Mouse (Mus musculus) heart, adult 2 months (tissue): ENCODE data around the gene Arl3. TPM values are rescaled to one million over a fixed set of nuclear protein-coding genes. Genes with fewer than 3 reads are reported as not detected.

Experiments
- DNase-seq, 2 experiments: peaks; one replicate each; pipeline ENCODE4 v3.0.0; 2021
- H3K27ac ChIP-seq: fragments of 200-600 bp; 2 replicates; pipeline ENCODE4 v1.8.1; 2022
- H3K27me3 ChIP-seq: fragments of 200-500 bp; 2 replicates; pipeline ENCODE4 v1.6.1; 2012; ENCODE audit warnings: mild to moderate bottlenecking, low read length, inconsistent platforms, mixed read lengths; ENCODE audit not compliant: control insufficient read depth, insufficient read depth
- H3K36me3 ChIP-seq: fragments of 200-500 bp; 2 replicates; pipeline ENCODE4 v1.6.1; 2012; ENCODE audit warnings: low read length, inconsistent platforms; ENCODE audit not compliant: control insufficient read depth, insufficient read depth
- H3K4me1 ChIP-seq: fragments of 200-500 bp; 2 replicates; pipeline ENCODE4 v1.6.1; 2011; ENCODE audit warnings: low read length; ENCODE audit not compliant: control insufficient read depth, insufficient read depth
- H3K4me3 ChIP-seq: fragments of 200-600 bp; 2 replicates; pipeline ENCODE4 v1.8.1; 2022
- H3K79me2 ChIP-seq: fragments of 200-500 bp; replicated peaks from 2 replicates; pipeline ENCODE4 v1.6.1; 2012; ENCODE audit warnings: mild to moderate bottlenecking, inconsistent platforms, low read length, moderate library complexity, mixed read lengths; ENCODE audit not compliant: control insufficient read depth, insufficient read depth
- H3K9ac ChIP-seq: fragments of 200-500 bp; 2 replicates; pipeline ENCODE4 v1.6.1; 2012; ENCODE audit warnings: low read depth, mild to moderate bottlenecking, control low read depth, inconsistent platforms, low read length, mixed read lengths
- CTCF ChIP-seq: fragments of 200-600 bp; IDR thresholded peaks from 2 replicates; pipeline ENCODE4 v1.8.1; 2022; ENCODE audit warnings: antibody characterized with exemption, mild to moderate bottlenecking, moderate library complexity
- EP300 ChIP-seq: fragments of 200-500 bp; IDR thresholded peaks from 2 replicates; pipeline ENCODE4 v1.6.1; 2011; ENCODE audit warnings: low read depth, low read length, control low read depth; ENCODE audit not compliant: insufficient read depth
- POLR2A ChIP-seq: fragments of 200-500 bp; IDR thresholded peaks from 2 replicates; pipeline ENCODE4 v1.6.1; 2011; ENCODE audit warnings: mild to moderate bottlenecking, low read depth, low read length, control low read depth; ENCODE audit not compliant: insufficient read depth
- WGBS: fragments of 180-500 bp; shearing (Covaris S2); methylation state at CpG from one replicate; pipeline ENCODE4 v1.1.7; 2018; 5-methylcytosine and 5-hydroxymethylcytosine counted together
- intact Hi-C: fragments of 180-260 bp; cut with DNase I; formaldehyde crosslinking; loops from one replicate; pipeline ENCODE4 v1.15.1; 2025
- polyA plus RNA-seq: library from polyadenylated mRNA; depleted of rRNA; stranded (reverse); fragments of >200 nt; gene quantifications from 2 replicates; pipeline ENCODE4 v1.2.3, GENCODE M21; 2012
- total RNA-seq, 2 experiments: library from RNA; stranded (reverse); gene quantifications; 2 replicates each; pipeline ENCODE4 v1.2.3; 2021

The Arl3 gene
- total and polyA plus RNA-seq, 3 experiments: 36.1 to 43.4 (median 38.3) TPM

DNA sequence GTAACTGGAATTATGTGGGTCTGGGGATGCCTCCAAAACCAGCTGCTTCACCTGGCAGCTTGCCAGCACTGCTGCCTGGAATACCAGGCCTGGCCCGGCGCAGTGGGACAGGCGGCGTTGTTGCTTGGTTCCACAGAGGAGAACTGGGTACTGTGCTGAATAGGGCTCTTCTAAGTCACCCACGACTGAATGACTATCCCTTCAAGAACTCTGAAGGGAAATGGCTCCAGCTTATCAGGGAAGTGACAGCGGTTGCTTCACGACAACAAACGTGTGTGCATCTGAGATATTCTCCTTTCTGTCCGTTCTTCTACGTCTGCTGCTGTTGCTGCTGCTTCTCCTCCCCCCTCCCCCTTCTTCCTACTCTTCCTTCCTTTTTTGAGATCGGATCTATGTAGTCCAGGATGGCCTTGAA, 19.4 kb downstream of the Arl3 start:
- DNase-seq: peak in 1 of 2 experiments; percentile 38
- H3K9ac ChIP-seq: no peak overlapping the region
- no peak overlapping the region for H3K27ac ChIP-seq
- H3K4me3 ChIP-seq: no peak overlapping the region
- H3K79me2 ChIP-seq: no peaks in the 10 kb centered on the region
- H3K36me3 ChIP-seq: no peaks in the 10 kb centered on the region
- TF ChIP-seq CTCF (no peak), EP300 (no peak), POLR2A (no peak)
- intact Hi-C loops: no loop called here
- no peaks in the 10 kb centered on the region for H3K27me3 ChIP-seq
- WGBS: 18% methylated on average over 11 of the region's 11 CpGs
- H3K4me1 ChIP-seq: peaks cover 2% of the 10 kb centered on the region; the same call in 1 of the 2 replicates

DNA sequence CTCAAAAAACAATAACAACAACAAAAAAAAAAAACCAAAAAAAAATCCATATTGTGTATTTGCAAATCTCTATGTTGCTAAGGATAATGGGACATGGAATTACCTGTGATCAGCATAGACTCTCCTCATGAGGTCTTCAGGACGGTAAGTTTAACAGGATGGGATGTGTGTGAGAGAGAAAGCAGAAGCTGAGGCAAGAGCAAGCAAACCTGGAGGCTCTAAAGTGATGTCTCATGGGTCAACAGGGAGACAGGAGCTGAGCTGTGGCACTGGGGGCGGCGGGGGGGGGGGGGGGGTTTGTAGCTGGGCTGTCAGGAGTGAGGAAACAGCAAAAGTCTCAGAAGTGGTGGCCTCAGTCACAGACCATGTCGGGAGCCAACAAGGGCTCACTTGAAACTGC, 20.5 kb downstream of the Arl3 start:
- Histone ChIP-seq H3K9ac (no peak overlapping the region), H3K27ac (no peak overlapping the region), H3K4me1 (peaks cover 2% of the 10 kb centered on the region; the same call in 1 of the 2 replicates), H3K27me3 (no peaks in the 10 kb centered on the region), H3K79me2 (no peaks in the 10 kb centered on the region), H3K36me3 (no peaks in the 10 kb centered on the region), H3K4me3 (no peak overlapping the region)
- intact Hi-C loops: no loop called here
- 83% methylated on average over 4 of the region's 4 CpGs for WGBS
- TF ChIP-seq CTCF (no peak), POLR2A (no peak), EP300 (no peak)
- DNase-seq: no peak

GRCm38 (mm10) chr19:46550385-46550784, 22.6 kb downstream of the Arl3 start:
- no peak overlapping the region for H3K27ac ChIP-seq
- no peaks in the 10 kb centered on the region for H3K27me3 ChIP-seq
- H3K36me3 ChIP-seq: no peaks in the 10 kb centered on the region
- no peak overlapping the region for H3K4me3 ChIP-seq
- intact Hi-C loops: no loop called here
- 91% methylated on average over 4 of the region's 4 CpGs for WGBS
- no peak overlapping the region for H3K9ac ChIP-seq
- no peak for DNase-seq
- H3K4me1 ChIP-seq: peaks cover 2% of the 10 kb centered on the region; the same call in 1 of the 2 replicates
- TF ChIP-seq EP300: no peak
- no peak for TF ChIP-seq CTCF
- TF ChIP-seq POLR2A: no peak
- no peaks in the 10 kb centered on the region for H3K79me2 ChIP-seq

DNA sequence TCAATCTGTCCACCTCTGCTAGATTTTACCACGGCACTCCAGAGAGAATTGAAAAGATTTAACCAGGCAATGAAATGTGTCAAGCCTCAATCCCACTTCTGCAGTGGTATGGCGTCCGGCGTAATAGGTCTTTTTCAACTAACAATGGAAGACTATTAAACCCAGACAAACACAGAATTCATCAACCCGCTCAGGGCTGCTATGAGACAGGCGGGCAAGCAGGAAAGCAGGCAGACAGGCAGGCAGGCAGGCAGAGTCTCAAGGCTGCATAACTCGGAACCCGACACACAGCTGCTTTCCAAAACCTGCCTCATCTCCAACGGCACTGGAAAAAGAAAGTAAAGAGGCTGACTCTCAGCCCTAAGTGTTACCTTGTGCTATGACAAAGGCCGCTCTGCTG, 24.9 kb downstream of the Arl3 start:
- TF ChIP-seq POLR2A: no peak
- no peak for TF ChIP-seq EP300
- no peak for TF ChIP-seq CTCF
- intact Hi-C loops: no loop called here
- Histone ChIP-seq H3K27ac (no peak overlapping the region), H3K79me2 (no peaks in the 10 kb centered on the region), H3K36me3 (no peaks in the 10 kb centered on the region), H3K27me3 (no peaks in the 10 kb centered on the region), H3K9ac (no peak overlapping the region), H3K4me1 (no peaks in the 10 kb centered on the region), H3K4me3 (no peak overlapping the region)
- 83% methylated on average over 10 of the region's 10 CpGs for WGBS
- no peak for DNase-seq

DNA sequence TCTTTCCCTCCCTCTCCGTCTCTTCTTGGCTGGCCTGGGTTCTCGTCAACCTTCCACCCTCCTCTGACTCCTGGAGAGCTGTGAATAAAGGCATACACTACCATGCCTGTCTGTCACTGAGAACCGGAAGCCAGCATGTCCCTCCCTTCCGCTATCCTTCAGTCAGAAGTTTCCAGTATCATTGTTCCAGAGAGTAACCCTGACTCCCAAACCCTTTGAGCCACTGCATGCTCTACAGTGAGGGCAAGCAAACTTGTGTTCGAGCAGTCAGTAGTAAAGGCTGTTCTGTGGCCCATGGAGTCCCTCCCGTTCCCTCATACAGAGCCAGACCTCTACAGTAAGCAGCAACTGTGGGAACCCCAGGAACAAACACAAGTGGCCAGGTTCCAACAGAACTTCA, 25.4 kb downstream of the Arl3 start:
- TF ChIP-seq EP300 (no peak), POLR2A (no peak), CTCF (no peak)
- Histone ChIP-seq H3K27me3 (no peaks in the 10 kb centered on the region), H3K4me1 (no peaks in the 10 kb centered on the region), H3K36me3 (no peaks in the 10 kb centered on the region), H3K27ac (no peak overlapping the region), H3K79me2 (no peaks in the 10 kb centered on the region), H3K4me3 (no peak overlapping the region), H3K9ac (no peak overlapping the region)
- intact Hi-C loops: no loop called here
- DNase-seq: no peak
- 59% methylated on average over 6 of the region's 6 CpGs for WGBS

DNA sequence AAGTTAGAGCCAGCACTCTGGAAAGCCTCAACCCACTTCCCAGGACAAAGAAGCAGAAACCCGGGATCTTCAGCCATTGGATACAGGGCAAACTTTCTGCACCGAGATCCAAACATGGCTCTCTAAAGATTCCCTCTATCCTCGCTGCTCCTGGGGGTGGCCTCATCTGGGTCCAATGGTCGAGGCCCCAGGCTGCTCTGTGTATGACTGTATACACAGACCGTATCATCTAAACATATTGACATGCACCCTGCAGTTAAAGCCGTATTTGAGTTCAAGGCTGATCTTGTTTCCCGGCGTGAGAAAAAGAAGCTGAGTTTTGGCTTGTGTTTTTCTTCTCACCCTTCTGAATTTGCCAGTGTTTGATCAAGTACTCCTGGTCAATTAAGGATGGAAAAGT, 30.2 kb downstream of the Arl3 start:
- intact Hi-C loops: no loop called here
- WGBS: 90% methylated on average over 8 of the region's 8 CpGs
- no peak overlapping the region for H3K4me3 ChIP-seq
- no peak overlapping the region for H3K27ac ChIP-seq
- no peaks in the 10 kb centered on the region for H3K36me3 ChIP-seq
- no peak for TF ChIP-seq POLR2A
- TF ChIP-seq CTCF: no peak
- TF ChIP-seq EP300: no peak
- H3K4me1 ChIP-seq: no peaks in the 10 kb centered on the region
- no peaks in the 10 kb centered on the region for H3K79me2 ChIP-seq
- no peak for DNase-seq
- no peak overlapping the region for H3K9ac ChIP-seq
- no peaks in the 10 kb centered on the region for H3K27me3 ChIP-seq

DNA sequence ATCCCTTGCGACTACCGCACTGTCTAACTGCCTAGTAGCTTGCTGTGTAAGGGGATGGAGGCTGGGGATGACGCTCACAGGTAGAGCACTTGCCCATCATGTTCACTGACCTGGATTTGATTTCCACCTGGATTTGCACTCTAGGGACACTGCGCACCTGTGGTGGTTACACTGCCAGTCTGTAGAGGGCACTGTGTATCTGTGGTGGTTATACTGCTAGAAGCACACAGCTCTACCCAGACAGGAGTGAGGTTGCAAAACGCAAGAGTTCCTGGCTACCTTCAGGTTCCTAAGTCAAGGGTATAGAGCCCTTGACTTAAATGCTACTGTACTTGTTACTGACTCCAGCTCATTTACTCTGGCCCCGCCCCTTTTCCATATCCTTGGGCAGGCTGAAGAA, 34.8 kb downstream of the Arl3 start:
- no peaks in the 10 kb centered on the region for H3K36me3 ChIP-seq

More for the DNA sequence above, 34.8 kb downstream of the Arl3 start:
- Histone ChIP-seq H3K4me3 (no peak overlapping the region), H3K27ac (no peak overlapping the region), H3K27me3 (no peaks in the 10 kb centered on the region), H3K4me1 (no peaks in the 10 kb centered on the region), H3K79me2 (no peaks in the 10 kb centered on the region), H3K9ac (no peak overlapping the region; the same call in 1 of the 2 replicates)
- intact Hi-C loops: no loop called here
- 89% methylated on average over 6 of the region's 6 CpGs for WGBS
- DNase-seq: no peak
- TF ChIP-seq EP300 (no peak), POLR2A (no peak), CTCF (peak; percentile 47)
